In the genomic region with DNA sequence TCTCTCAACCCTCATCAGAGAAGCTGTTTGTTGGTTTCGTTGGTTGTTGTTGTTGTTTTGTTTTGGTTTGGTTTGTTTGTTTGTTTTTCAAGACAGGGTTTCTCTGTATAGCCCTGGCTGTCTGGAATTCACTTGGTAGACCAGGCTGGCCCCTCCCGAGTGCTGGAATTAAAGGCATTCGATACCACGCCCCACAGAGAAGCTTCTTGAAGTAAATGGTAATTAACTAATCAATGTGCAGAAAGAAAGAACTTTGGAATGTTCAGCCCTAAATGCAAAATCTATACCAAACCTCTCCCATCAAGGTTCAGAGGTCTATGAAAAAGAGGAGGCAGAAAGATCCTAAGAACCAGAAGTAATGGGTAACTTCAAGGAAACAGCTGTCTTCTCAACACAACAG, we compare ENCODE assay signal across 13 mouse cellular contexts.
"Had no signal": no experiment of that assay in that cellular context is flagged by ENCODE, and none has a peak within 500 bp of the region (broad histone marks: within the 10 kb centered on the region; RNA-seq: fewer than 3 reads in every experiment).

No protein-coding gene starts in this region.

- H3K36me3 ChIP-seq: stomach, embryonic 15.5 days had no signal

- H3K27me3 ChIP-seq: midbrain, embryonic 13.5 days; midbrain, embryonic 15.5 days; neural tube, embryonic 12.5 days; stomach, embryonic 15.5 days had no signal

- H3K4me3 ChIP-seq: midbrain, embryonic 13.5 days; midbrain, embryonic 15.5 days; neural tube, embryonic 12.5 days; stomach, embryonic 15.5 days had no signal

- H3K9me3 ChIP-seq: midbrain, embryonic 13.5 days; midbrain, embryonic 15.5 days; neural tube, embryonic 12.5 days; stomach, embryonic 15.5 days had no signal

- H3K9ac ChIP-seq: lung, embryonic 14.5 days; midbrain, embryonic 13.5 days; midbrain, embryonic 15.5 days; neural tube, embryonic 12.5 days; stomach, embryonic 15.5 days had no signal

- H3K27ac ChIP-seq: midbrain, embryonic 13.5 days; midbrain, embryonic 15.5 days; neural tube, embryonic 12.5 days; stomach, embryonic 15.5 days; stomach, postnatal 0 days had no signal

- ATAC-seq: midbrain, embryonic 13.5 days; midbrain, embryonic 15.5 days had no signal

- DNase-seq: lung, adult 18-20 months; lung, embryonic 14.5 days; lung, postnatal 10 days; lung, postnatal 4 days; right cerebral cortex, postnatal 14 days; thymus, adult 2 months; thymus, postnatal 25 days; thymus, postnatal 4 days had no signal

- H3K4me1 ChIP-seq: midbrain, embryonic 15.5 days; neural tube, embryonic 12.5 days; stomach, embryonic 15.5 days had no signal
